Mouse (Mus musculus) stomach, embryonic 14.5 days (tissue): ENCODE data around the gene Cfap77. TPM values are rescaled to one million over a fixed set of nuclear protein-coding genes. Genes with fewer than 3 reads are reported as not detected.

Experiments
- ATAC-seq: fragments of 200-750 bp; cut with Nextera tagmentation; 2 replicates; pipeline ENCODE4 v1.8.0; 2017; ENCODE audit warnings: low read depth, moderate TSS enrichment; ENCODE audit not compliant: insufficient number of reproducible peaks, insufficient read depth, low FRiP score
- H3K27ac ChIP-seq: fragments of 300-500 bp; sonication (generic); 2 replicates; pipeline ENCODE4 v1.5.1; 2014; ENCODE audit warnings: mild to moderate bottlenecking, low read length, moderate library complexity, mixed read lengths
- H3K27me3 ChIP-seq: fragments of 300-500 bp; sonication (generic); 2 replicates; pipeline ENCODE4 v1.6.1; 2014; ENCODE audit warnings: low read length, control low read depth, mixed read lengths; ENCODE audit not compliant: control insufficient read depth, insufficient read depth
- H3K36me3 ChIP-seq: fragments of 300-500 bp; sonication (generic); 2 replicates; pipeline ENCODE4 v1.6.1; 2014; ENCODE audit warnings: mild to moderate bottlenecking, control low read depth, low read length, moderate library complexity, mixed read lengths; ENCODE audit not compliant: control insufficient read depth, insufficient read depth
- H3K4me1 ChIP-seq: fragments of 300-500 bp; sonication (generic); 2 replicates; pipeline ENCODE4 v1.6.1; 2014; ENCODE audit warnings: low read length, control low read depth, mixed read lengths; ENCODE audit not compliant: control insufficient read depth, insufficient read depth
- H3K4me2 ChIP-seq: fragments of 300-500 bp; sonication (generic); replicated peaks from 2 replicates; pipeline ENCODE4 v1.6.1; 2014; ENCODE audit warnings: low read depth, low read length, control low read depth
- H3K4me3 ChIP-seq: fragments of 300-500 bp; sonication (generic); 2 replicates; pipeline ENCODE4 v1.5.1; 2014; ENCODE audit warnings: low read depth, low read length, control low read depth
- H3K9ac ChIP-seq: fragments of 300-500 bp; sonication (generic); replicated peaks from 2 replicates; pipeline ENCODE4 v1.6.1; 2014; ENCODE audit warnings: low read depth, mild to moderate bottlenecking, control low read depth, low read length, moderate library complexity, mixed read lengths
- H3K9me3 ChIP-seq: fragments of 300-500 bp; sonication (generic); 2 replicates; pipeline ENCODE4 v1.6.1; 2016; ENCODE audit warnings: low read depth, low read length, control low read depth; ENCODE audit not compliant: control insufficient read depth
- WGBS: fragments of 180-500 bp; shearing (Covaris S2); extraction: QIAGEN DNeasy Blood & Tissue Kit; methylation state at CpG from one replicate; pipeline ENCODE4 v1.1.7; 2014; 5-methylcytosine and 5-hydroxymethylcytosine counted together
- polyA plus RNA-seq: library from polyadenylated mRNA; unstranded; fragments of >200 nt; fragmentation: Nextera tagmentation; extraction: Ambion mirVana; gene quantifications from 2 replicates; pipeline ENCODE4 v1.2.1, GENCODE M21; 2014

The Cfap77 gene
- polyA plus RNA-seq, 1 experiment from 2014 or later = 0.59 TPM

GRCm38 (mm10) chr2:28956874-28957273 is 98.0 kb downstream of the Cfap77 start:
- ATAC-seq = no peak
- Histone ChIP-seq H3K27ac (no peak overlapping the region), H3K4me2 (no peak overlapping the region), H3K4me1 (no peaks in the 10 kb centered on the region), H3K36me3 (no peaks in the 10 kb centered on the region), H3K4me3 (no peak overlapping the region), H3K9me3 (no peaks in the 10 kb centered on the region), H3K27me3 (no peaks in the 10 kb centered on the region), H3K9ac (no peak overlapping the region)
- 76% methylated on average over 4 of the region's 4 CpGs for WGBS

- no peaks in the 10 kb centered on the region for H3K4me1 ChIP-seq
- H3K36me3 ChIP-seq = no peaks in the 10 kb centered on the region
- H3K27ac ChIP-seq = no peak overlapping the region
- H3K9ac ChIP-seq = no peak overlapping the region
- no peaks in the 10 kb centered on the region for H3K9me3 ChIP-seq
- H3K4me2 ChIP-seq = no peak overlapping the region
- ATAC-seq = no peak
- no peak overlapping the region for H3K4me3 ChIP-seq
- 85% methylated on average over 9 of the region's 9 CpGs for WGBS
- H3K27me3 ChIP-seq = no peaks in the 10 kb centered on the region
Measured at GRCm38 (mm10) chr2:28954595-28954994, 100.3 kb downstream of the Cfap77 start.

GRCm38 (mm10) chr2:28952981-28953380 is 101.9 kb downstream of the Cfap77 start:
- 26% methylated on average over 8 of the region's 8 CpGs for WGBS
- no peaks in the 10 kb centered on the region for H3K27me3 ChIP-seq
- no peak for ATAC-seq
- H3K4me3 ChIP-seq = no peak overlapping the region
- no peaks in the 10 kb centered on the region for H3K36me3 ChIP-seq
- H3K27ac ChIP-seq = no peak overlapping the region
- no peak overlapping the region for H3K9ac ChIP-seq
- no peak overlapping the region for H3K4me2 ChIP-seq
- H3K4me1 ChIP-seq = no peaks in the 10 kb centered on the region
- no peaks in the 10 kb centered on the region for H3K9me3 ChIP-seq

GRCm38 (mm10) chr2:28946312-28946711 is 108.6 kb downstream of the Cfap77 start:
- ATAC-seq = no peak
- H3K27ac ChIP-seq = no peak overlapping the region
- no peaks in the 10 kb centered on the region for H3K9me3 ChIP-seq
- H3K36me3 ChIP-seq = no peaks in the 10 kb centered on the region
- WGBS = 79% methylated on average over 3 of the region's 3 CpGs
- H3K4me3 ChIP-seq = no peak overlapping the region
- H3K27me3 ChIP-seq = no peaks in the 10 kb centered on the region
- H3K4me2 ChIP-seq = no peak overlapping the region
- no peak overlapping the region for H3K9ac ChIP-seq
- H3K4me1 ChIP-seq = no peaks in the 10 kb centered on the region

- no peak overlapping the region for H3K4me3 ChIP-seq
- no peaks in the 10 kb centered on the region for H3K27me3 ChIP-seq
- H3K27ac ChIP-seq = no peak overlapping the region
- no peaks in the 10 kb centered on the region for H3K9me3 ChIP-seq
- H3K4me1 ChIP-seq = no peaks in the 10 kb centered on the region
- 68% methylated on average over 6 of the region's 6 CpGs for WGBS
- no peak overlapping the region for H3K9ac ChIP-seq
- ATAC-seq = no peak
- no peak overlapping the region for H3K4me2 ChIP-seq
- no peaks in the 10 kb centered on the region for H3K36me3 ChIP-seq
Measured at GRCm38 (mm10) chr2:28945388-28945787, 109.5 kb downstream of the Cfap77 start.

- Histone ChIP-seq H3K9me3 (no peaks in the 10 kb centered on the region), H3K4me1 (no peaks in the 10 kb centered on the region), H3K27ac (no peak overlapping the region), H3K36me3 (no peaks in the 10 kb centered on the region), H3K9ac (no peak overlapping the region), H3K4me3 (no peak overlapping the region), H3K4me2 (no peak overlapping the region), H3K27me3 (no peaks in the 10 kb centered on the region)
- no peak for ATAC-seq
- WGBS = 51% methylated on average over 30 of the region's 30 CpGs
Measured at GRCm38 (mm10) chr2:28943666-28944516, 111.0 kb downstream of the Cfap77 start.

GRCm38 (mm10) chr2:28938997-28939396 is 115.9 kb downstream of the Cfap77 start:
- no peak overlapping the region for H3K4me3 ChIP-seq
- H3K36me3 ChIP-seq = no peaks in the 10 kb centered on the region
- 73% methylated on average over 7 of the region's 7 CpGs for WGBS
- H3K9ac ChIP-seq = no peak overlapping the region
- no peaks in the 10 kb centered on the region for H3K4me1 ChIP-seq
- no peak overlapping the region for H3K27ac ChIP-seq
- no peak for ATAC-seq
- no peaks in the 10 kb centered on the region for H3K27me3 ChIP-seq
- H3K9me3 ChIP-seq = no peaks in the 10 kb centered on the region
- H3K4me2 ChIP-seq = no peak overlapping the region

GRCm38 (mm10) chr2:28930571-28930970 is 124.3 kb downstream of the Cfap77 start:
- WGBS = 87% methylated on average over 3 of the region's 3 CpGs
- Histone ChIP-seq H3K27ac (no peak overlapping the region), H3K27me3 (no peaks in the 10 kb centered on the region), H3K4me2 (no peak overlapping the region), H3K36me3 (no peaks in the 10 kb centered on the region), H3K4me1 (no peaks in the 10 kb centered on the region), H3K4me3 (no peak overlapping the region), H3K9ac (no peak overlapping the region), H3K9me3 (no peaks in the 10 kb centered on the region)
- ATAC-seq = no peak

- H3K27me3 ChIP-seq = peaks cover 15% of the 10 kb centered on the region
- H3K4me1 ChIP-seq = no peaks in the 10 kb centered on the region
- H3K4me2 ChIP-seq = no peak overlapping the region
- H3K36me3 ChIP-seq = no peaks in the 10 kb centered on the region
- no peak overlapping the region for H3K9ac ChIP-seq
- no peaks in the 10 kb centered on the region for H3K9me3 ChIP-seq
- no peak overlapping the region for H3K4me3 ChIP-seq
- 3% methylated on average over 4 of the region's 4 CpGs for WGBS
- H3K27ac ChIP-seq = no peak overlapping the region
- ATAC-seq = peak; percentile 33; the same call in 1 of the 2 replicates
Measured at GRCm38 (mm10) chr2:28923912-28924311, 131.0 kb downstream of the Cfap77 start.
